Mouse (Mus musculus): Measurements from ENCODE around the gene Chml.

Gene Chml

DNA sequence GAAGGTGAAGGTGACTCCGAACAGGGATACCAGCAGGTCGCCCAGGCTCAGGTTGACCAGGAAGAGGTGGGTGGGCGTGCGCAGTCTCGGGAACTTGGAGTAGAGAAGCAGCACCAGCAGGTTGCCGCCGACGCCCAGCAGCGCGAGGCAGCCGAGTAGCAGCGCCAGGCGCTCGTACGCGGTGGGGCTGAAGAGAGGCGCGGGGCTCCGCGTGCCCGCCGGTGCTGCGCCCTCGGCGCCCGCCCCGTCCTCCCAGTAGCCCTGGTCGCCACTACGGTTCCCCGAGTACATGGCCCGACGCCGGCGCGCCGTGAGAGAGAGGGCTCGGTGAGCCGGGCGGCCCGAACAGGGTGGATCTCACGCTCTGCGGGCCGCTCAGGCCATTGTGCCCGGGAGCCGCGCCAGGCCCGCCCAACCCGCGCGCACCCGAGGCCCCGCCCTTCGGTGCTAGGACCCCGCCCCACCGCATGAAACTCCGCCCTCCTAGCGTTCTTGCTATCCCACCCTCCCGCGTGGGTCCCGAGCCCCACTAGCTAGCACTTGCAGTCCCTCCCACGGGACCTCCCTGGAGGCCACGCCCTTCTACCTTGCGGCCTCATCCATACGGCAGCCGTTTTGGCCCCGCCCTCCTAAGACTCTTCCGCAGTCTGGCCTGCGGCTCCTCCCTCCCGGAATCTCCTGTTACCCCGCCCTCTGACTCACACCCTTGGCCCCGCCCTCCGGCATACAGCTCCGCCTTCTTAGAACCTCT, at the start of gene Chml, which contains the start of gene Opn3:
Gene Chml, minus strand, starts transcription at position 656 of the 751 bp plus-strand sequence.
Gene Opn3, minus strand, starts transcription at position 531 of the 751 bp plus-strand sequence.
- peak; percentile 85 for ATAC-seq (ENCODE audit: low TSS enrichment)

DNA sequence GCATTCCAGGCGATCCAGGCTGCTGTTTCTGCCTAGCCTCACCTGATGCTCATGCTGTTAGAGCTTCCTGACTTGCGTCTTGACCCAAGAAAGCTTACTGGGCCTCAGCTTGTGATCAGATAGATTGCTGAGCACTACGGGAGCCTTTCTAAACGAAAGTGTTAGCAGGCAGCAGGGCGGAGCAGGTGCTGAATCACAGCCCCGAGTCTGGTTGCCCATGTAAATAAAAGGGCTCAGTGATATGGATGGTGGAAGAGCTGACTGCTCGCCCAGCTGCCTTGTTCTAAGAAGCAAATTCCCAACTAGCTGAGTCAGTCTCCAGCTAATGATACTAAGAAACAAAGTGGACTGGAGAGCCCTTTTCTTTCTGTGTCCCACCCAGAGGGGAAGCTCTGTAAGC, 33.1 kb upstream of the Chml start:
- ATAC-seq (ENCODE audit: low TSS enrichment): no peak

GRCm38 (mm10) chr1:175716832-175717231, 24.1 kb upstream of the Chml start:
- no peak for ATAC-seq (ENCODE audit: low TSS enrichment)

GRCm38 (mm10) chr1:175712338-175712909, 19.7 kb upstream of the Chml start:
- no peak for ATAC-seq (ENCODE audit: low TSS enrichment)

DNA sequence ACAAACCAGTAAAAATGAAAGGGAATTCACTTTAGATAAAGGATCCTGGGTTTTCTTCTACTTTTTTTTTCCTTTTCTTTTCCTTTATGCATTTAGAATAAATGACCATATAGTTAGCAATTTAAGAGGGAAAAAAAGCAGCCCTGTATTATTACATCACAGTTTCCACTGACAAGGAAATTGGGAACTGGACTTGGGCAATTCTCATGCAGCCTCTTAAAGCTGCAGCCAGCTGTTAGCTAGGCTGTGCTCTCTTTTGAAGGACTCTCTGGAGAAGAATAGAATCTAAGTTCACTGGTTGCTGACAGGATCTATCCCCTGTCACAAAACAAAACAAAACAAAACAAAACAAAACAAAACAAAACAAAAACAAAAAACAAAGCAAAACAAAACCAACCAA, 15.3 kb upstream of the Chml start:
- no peak for ATAC-seq (ENCODE audit: low TSS enrichment)

DNA sequence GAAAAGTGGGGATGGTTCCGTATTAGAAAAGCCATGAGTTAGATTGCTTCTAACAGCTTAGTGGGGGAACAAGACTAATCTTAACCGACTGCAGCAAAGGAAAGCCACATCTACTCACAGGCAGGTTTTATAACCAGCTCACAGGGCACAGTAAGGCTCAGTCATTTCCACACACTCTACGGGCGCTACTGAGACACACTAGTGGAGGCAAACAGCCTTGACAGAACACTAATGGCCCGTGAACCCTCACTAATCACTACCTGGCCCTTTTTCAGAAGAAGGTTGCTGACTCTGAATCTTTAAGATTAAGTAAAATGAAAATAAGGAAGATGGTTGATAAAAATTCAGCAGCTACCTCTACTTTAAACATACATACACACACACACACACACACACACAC, 14.9 kb upstream of the Chml start:
- no peak for ATAC-seq (ENCODE audit: low TSS enrichment)

GRCm38 (mm10) chr1:175701145-175701544, 8.4 kb upstream of the Chml start:
- ATAC-seq (ENCODE audit: low TSS enrichment): no peak

GRCm38 (mm10) chr1:175699796-175700195, 7.1 kb upstream of the Chml start:
- ATAC-seq (ENCODE audit: low TSS enrichment): peak; percentile 32; the same call in 1 of the 2 replicates

- peak; percentile 62 for ATAC-seq (ENCODE audit: low TSS enrichment)
Measured at GRCm38 (mm10) chr1:175699375-175699774, 6.7 kb upstream of the Chml start.

DNA sequence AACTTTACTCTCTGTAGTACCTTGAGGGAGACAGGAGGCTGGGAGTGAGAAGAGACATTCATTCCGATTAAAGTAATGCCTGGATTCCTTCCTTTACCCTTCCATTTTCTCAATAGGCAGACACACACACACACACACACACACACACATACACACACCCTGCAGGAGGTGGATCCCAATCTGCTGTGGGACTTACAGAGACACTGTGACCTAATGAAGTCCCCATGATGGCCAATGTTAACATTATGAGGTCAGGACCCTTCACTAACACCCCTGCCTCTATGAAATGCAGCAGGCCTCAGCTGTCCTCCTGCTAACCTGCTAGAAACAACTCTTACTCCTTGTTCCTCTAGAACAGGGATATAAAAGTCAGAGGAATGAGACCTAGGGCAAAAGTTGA, 5.6 kb upstream of the Chml start, which contains the start of gene Wdr64:
Gene Wdr64, plus strand, starts transcription at position 301 of the 400 bp plus-strand sequence.
- ATAC-seq (ENCODE audit: low TSS enrichment): no peak

- ATAC-seq (ENCODE audit: low TSS enrichment): peak; percentile 6; the same call in 1 of the 2 replicates
Measured at GRCm38 (mm10) chr1:175693429-175693960, 794 bp upstream of the Chml start.

GRCm38 (mm10) chr1:175692997-175693361, 278 bp upstream of the Chml start:
- peak; percentile 50 for ATAC-seq (ENCODE audit: low TSS enrichment)

- ATAC-seq (ENCODE audit: low TSS enrichment): peak; percentile 7
Measured at GRCm38 (mm10) chr1:175691686-175692245, 935 bp downstream of the Chml start.

DNA sequence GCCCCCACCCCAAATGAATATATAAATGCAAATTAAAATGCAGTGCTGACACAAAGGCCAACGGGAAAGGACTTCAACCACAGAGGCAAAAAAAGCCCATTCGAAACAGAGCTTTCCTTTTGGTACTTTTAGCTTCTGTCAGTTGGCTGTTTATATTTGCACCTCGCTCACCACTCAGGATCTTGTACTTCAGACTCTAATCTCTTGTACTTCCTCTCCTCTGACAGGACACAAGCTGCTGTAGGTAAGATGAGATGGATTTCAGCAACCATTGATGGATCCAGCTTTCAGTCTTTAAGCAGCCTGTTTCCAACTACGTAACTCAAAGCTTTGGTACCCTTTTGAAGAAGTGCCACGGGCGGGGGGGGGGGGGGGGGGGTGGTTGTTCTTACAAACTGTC, 11.7 kb downstream of the Chml start:
- no peak for ATAC-seq (ENCODE audit: low TSS enrichment)

DNA sequence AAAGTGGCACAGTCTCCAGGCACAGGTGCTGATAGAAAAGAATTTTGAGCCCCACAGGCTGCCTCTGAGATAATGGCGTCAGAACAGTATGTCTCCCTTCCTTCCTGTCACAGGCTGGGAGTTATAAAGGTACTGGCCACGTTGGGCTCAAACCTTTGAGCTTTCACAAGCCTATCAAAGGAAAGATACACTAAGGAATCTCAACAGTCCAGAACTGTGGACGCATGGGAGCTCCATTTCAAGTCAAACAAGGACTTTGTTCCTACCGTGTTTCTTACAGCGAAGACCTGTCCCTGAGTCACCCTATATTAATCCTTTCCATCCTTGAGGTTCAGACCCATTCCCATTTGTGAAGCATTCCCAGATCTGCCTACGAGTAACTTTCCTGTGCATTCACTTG, 15.2 kb downstream of the Chml start:
- ATAC-seq (ENCODE audit: low TSS enrichment): no peak

DNA sequence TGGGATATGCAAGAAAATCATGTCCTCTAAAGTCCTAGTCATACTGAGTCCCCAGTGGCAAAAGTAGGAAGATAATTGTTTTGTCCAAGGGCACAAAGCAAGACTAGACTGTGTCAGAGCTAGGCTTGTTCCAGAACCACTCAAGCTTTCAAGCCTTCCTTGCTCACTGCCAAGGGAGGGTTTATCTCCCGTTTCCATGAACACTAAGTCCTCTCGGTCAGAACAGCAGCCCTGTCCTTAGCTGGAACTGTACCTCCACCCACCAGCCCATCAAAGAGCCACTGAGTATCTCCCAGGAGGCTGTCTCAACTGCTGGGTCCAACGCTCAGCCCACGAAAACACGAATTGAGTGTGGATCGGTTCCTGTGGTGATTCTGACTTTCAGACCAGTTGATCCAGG, 17.6 kb downstream of the Chml start:
- ATAC-seq (ENCODE audit: low TSS enrichment): no peak

DNA sequence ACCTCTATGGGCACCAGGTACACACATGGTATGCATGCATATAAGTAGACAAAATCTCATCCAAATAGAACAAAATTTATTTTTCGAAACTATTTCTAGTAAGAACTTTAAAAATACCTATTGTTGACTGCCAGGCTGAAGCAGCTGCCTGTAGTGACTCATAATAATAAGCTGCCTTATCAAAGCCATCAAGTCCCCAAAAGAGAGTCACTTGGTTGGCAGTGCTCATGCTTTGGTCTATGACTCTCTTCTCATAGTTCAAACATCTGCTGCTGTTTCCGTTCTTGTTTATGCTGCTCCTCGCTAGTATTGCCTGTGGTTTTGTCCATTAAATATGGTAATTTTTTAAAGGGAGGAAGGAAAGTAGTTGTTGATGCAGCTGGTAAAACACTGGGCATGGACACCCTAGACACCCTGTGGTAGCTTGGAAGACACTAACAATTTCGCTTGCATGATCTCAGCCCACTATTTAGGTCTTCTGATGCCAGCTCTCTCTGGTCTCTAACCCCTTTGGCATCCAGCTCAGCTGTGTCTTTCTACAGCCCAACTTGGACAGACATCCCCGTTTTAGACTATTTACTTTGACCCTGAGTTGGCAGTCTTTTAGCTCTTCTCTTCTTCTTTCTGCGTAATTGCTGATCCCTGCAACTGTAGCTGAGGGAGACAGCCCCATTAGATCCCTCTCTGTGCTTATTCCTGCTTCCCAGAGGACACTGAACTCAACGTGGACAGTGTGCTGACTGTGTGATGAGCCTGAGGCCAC, 19.0 kb downstream of the Chml start:
- ATAC-seq (ENCODE audit: low TSS enrichment): no peak

GRCm38 (mm10) chr1:175671626-175672025, 21.1 kb downstream of the Chml start:
- peak; percentile 63 for ATAC-seq (ENCODE audit: low TSS enrichment)

- ATAC-seq (ENCODE audit: low TSS enrichment): no peak
Measured at GRCm38 (mm10) chr1:175670042-175670441, 22.7 kb downstream of the Chml start.

- 0 out of 2 replicates have a peak, but pooled peaks have one; percentile 2 for ATAC-seq (ENCODE audit: low TSS enrichment)
Measured at GRCm38 (mm10) chr1:175669456-175669855, 23.2 kb downstream of the Chml start.

DNA sequence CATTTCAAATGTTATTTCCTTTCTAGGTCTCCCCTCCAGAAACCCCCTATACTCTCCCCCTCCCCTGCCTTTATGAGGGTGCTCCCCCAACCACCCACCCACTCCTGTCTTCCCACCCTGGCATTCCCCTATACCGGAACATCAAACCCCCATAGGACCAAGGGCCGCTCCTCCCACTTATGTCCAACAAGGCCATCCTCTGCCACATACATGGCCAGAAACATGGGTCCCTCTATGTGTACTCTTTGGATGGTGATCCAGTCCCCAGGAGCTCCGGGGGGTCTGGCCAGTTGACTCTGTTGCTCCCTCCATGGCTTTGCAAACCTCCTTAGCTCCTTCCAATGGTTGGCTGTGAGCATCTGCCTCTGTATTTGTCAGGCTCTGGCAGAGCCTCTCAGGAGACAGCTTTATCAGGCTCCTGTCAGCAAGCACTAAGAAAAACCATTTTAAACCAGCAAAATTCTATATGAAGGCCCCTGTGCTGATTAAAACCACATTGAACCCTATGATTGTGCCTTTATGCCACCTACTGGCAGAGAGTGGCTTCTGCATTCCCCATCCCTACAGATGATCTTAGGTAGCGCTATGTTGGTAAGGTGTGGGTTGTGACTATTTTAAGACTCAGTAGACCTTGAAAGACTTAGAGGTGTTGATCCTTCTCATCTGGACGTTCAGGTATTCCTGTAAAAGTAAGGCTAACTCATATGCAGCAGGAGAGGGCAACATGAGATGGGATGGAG, 23.9 kb downstream of the Chml start:
- peak; percentile 95 for ATAC-seq (ENCODE audit: low TSS enrichment)
